Mouse (Mus musculus) heart, adult 10 weeks (tissue): ENCODE results near the gene Cldn7. TPM values are rescaled to one million over a fixed set of nuclear protein-coding genes. Genes with fewer than 3 reads are reported as not detected.

Experiments
- polyA plus RNA-seq: library from polyadenylated mRNA; stranded (reverse); fragments of 350-450 nt; fragmentation: Illumina TruSeq; extraction: RNeasy Lipid Tissue Mini Kit (QIAGEN cat#74804); gene quantifications from one replicate; pipeline ENCODE4 v1.2.3, GENCODE M21; 2014; ENCODE audit warnings: low read depth, low replicate concordance

Gene Cldn7
- polyA plus RNA-seq, result 0.58 TPM

GRCm38 (mm10) chr11:69964650-69965270 lies at the start of gene Cldn7:
Cldn7 (plus strand) TSS chr11:69964779.

GRCm38 (mm10) chr11:69921114-69922011 lies 43.2 kb upstream of the Cldn7 start, which contains the start of gene Eif5a:
Eif5a (minus strand) TSS chr11:69921958.

GRCm38 (mm10) chr11:69935137-69935879 lies 29.3 kb upstream of the Cldn7 start, which contains the start of gene Ybx2:
Ybx2 (plus strand) TSS chr11:69935796.

GRCm38 (mm10) chr11:69948066-69948762 lies 16.4 kb upstream of the Cldn7 start, which contains the start of gene Slc2a4:
Slc2a4 (minus strand) TSS chr11:69948188.

GRCm38 (mm10) chr11:69981141-69981762 lies 16.7 kb downstream of the Cldn7 start, which contains the start of gene Ctdnep1:
Ctdnep1 (plus strand) TSS chr11:69981156.

GRCm38 (mm10) chr11:69982225-69982624 lies 17.6 kb downstream of the Cldn7 start, which contains the start of gene Elp5:
Elp5 (minus strand) TSS chr11:69982517.

GRCm38 (mm10) chr11:69990850-69991691 lies 26.5 kb downstream of the Cldn7 start, which contains the start of gene Gabarap:
Gabarap (plus strand) TSS chr11:69991143.

GRCm38 (mm10) chr11:69995391-69995960 lies 30.9 kb downstream of the Cldn7 start, which contains the start of gene Phf23:
Phf23 (plus strand) TSS chr11:69995777.

GRCm38 (mm10) chr11:70000396-70000898 lies 35.9 kb downstream of the Cldn7 start, which contains the start of gene Dvl2:
Dvl2 (plus strand) TSS chr11:70000595.

GRCm38 (mm10) chr11:70014880-70015558 lies 50.4 kb downstream of the Cldn7 start, which contains the start of gene Acadvl:
Acadvl (minus strand) TSS chr11:70015411.

GRCm38 (mm10) chr11:70016669-70017068 lies 52.1 kb downstream of the Cldn7 start, which contains the start of gene Dlg4:
Dlg4 (plus strand) TSS chr11:70016942.

Other genes with a start within 250 kb of the Cldn7 start
- 20.8 TPM for gene Polr2a, start 206.1 kb upstream of the Cldn7 start, polyA plus RNA-seq
- gene Slc35g3, start 202.8 kb upstream of the Cldn7 start, polyA plus RNA-seq, result not detected
- gene Zbtb4, start 198.9 kb upstream of the Cldn7 start, polyA plus RNA-seq, result 24.0 TPM
- gene Chrnb1, start 168.8 kb upstream of the Cldn7 start, polyA plus RNA-seq, result 7.0 TPM
- 3.8 TPM for gene Fgf11, start 162.9 kb upstream of the Cldn7 start, polyA plus RNA-seq
- gene Tmem102, start 159.2 kb upstream of the Cldn7 start, polyA plus RNA-seq, result not detected
- not detected for gene Gm39566, start 149.5 kb upstream of the Cldn7 start, polyA plus RNA-seq
- gene Spem2, start 146.3 kb upstream of the Cldn7 start, polyA plus RNA-seq, result not detected
- not detected for gene Spem1, start 142.6 kb upstream of the Cldn7 start, polyA plus RNA-seq
- gene Nlgn2, start 127.0 kb upstream of the Cldn7 start, polyA plus RNA-seq, result 5.0 TPM
- 282 TPM for gene Tmem256, start 126.3 kb upstream of the Cldn7 start, polyA plus RNA-seq
- 23.8 TPM for gene Plscr3, start 118.4 kb upstream of the Cldn7 start, polyA plus RNA-seq
- not detected for gene Tnk1, start 106.0 kb upstream of the Cldn7 start, polyA plus RNA-seq
- gene Tmem95, start 86.8 kb upstream of the Cldn7 start, polyA plus RNA-seq, result not detected
- gene Kctd11, start 83.4 kb upstream of the Cldn7 start, polyA plus RNA-seq, result 4.2 TPM
- 0.81 TPM for gene Acap1, start 69.2 kb upstream of the Cldn7 start, polyA plus RNA-seq
- 2.9 TPM for gene 2810408A11Rik, start 63.8 kb upstream of the Cldn7 start, polyA plus RNA-seq
- 37.7 TPM for gene Neurl4, start 63.7 kb upstream of the Cldn7 start, polyA plus RNA-seq
- gene Gps2, start 50.9 kb upstream of the Cldn7 start, polyA plus RNA-seq, result 44.4 TPM
- 482 TPM for gene Eif5a, start 42.8 kb upstream of the Cldn7 start, polyA plus RNA-seq
- gene Ybx2, start 29.0 kb upstream of the Cldn7 start, polyA plus RNA-seq, result 32.3 TPM
- gene Slc2a4, start 16.6 kb upstream of the Cldn7 start, polyA plus RNA-seq, result 385 TPM
- gene Ctdnep1, start 16.4 kb downstream of the Cldn7 start, polyA plus RNA-seq, result 146 TPM
- gene Elp5, start 17.7 kb downstream of the Cldn7 start, polyA plus RNA-seq, result 52.8 TPM
- gene Gabarap, start 26.4 kb downstream of the Cldn7 start, polyA plus RNA-seq, result 418 TPM
- gene Phf23, start 31.0 kb downstream of the Cldn7 start, polyA plus RNA-seq, result 25.3 TPM
- gene Dvl2, start 35.8 kb downstream of the Cldn7 start, polyA plus RNA-seq, result 5.6 TPM
- 1,086 TPM for gene Acadvl, start 50.6 kb downstream of the Cldn7 start, polyA plus RNA-seq
- gene Dlg4, start 52.2 kb downstream of the Cldn7 start, polyA plus RNA-seq, result 3.2 TPM
- 0.50 TPM for gene Asgr1, start 89.3 kb downstream of the Cldn7 start, polyA plus RNA-seq
- 0.68 TPM for gene Asgr2, start 127.9 kb downstream of the Cldn7 start, polyA plus RNA-seq
- gene Mgl2, start 165.6 kb downstream of the Cldn7 start, polyA plus RNA-seq, result 16.8 TPM
- gene Clec10a, start 191.4 kb downstream of the Cldn7 start, polyA plus RNA-seq, result 7.1 TPM
- 0.71 TPM for gene Slc16a11, start 248.0 kb downstream of the Cldn7 start, polyA plus RNA-seq